Mouse (Mus musculus) CD4-positive, CD25-positive, alpha-beta regulatory T cell, adult 4 months (primary cell): Measurements from ENCODE around the gene Nmral1. TPM values are rescaled to one million over a fixed set of nuclear protein-coding genes. Genes with fewer than 3 reads are reported as not detected.

Experiments
- polyA plus RNA-seq, 2 experiments: library from polyadenylated mRNA; unstranded; fragments of 100-300 nt; shearing (Covaris generic); gene quantifications; one replicate each; pipeline ENCODE4 v1.2.1; 2017

Gene Nmral1
- polyA plus RNA-seq, 2 experiments from 2014 or later: 7.4 to 10.3 TPM

Other genes starting within 250 kb of the Nmral1 start
- gene Srl, start 177.5 kb downstream of the Nmral1 start, polyA plus RNA-seq: under 1 TPM; 0.42 to 0.97 TPM
- gene Tfap4, start 159.5 kb downstream of the Nmral1 start, polyA plus RNA-seq: 1 to 10 TPM; 6.5 to 7.3 TPM
- under 1 TPM in 1 of 2 experiments, not detected in 1; 0.73 TPM for gene Glis2, start 124.6 kb downstream of the Nmral1 start, polyA plus RNA-seq
- 10 to 100 TPM; 35.7 TPM for gene Pam16, start 94.4 kb downstream of the Nmral1 start, polyA plus RNA-seq
- gene Vasn, start 79.4 kb downstream of the Nmral1 start, polyA plus RNA-seq: 1 to 10 TPM; 2.2 to 2.9 TPM
- 10 to 100 TPM; 24.4 to 29.0 TPM for gene Dnaja3, start 79.4 kb downstream of the Nmral1 start, polyA plus RNA-seq
- gene Coro7, start 39.6 kb downstream of the Nmral1 start, polyA plus RNA-seq: 100 to 1,000 TPM; 102 to 174 TPM
- gene Hmox2, start 7.0 kb upstream of the Nmral1 start, polyA plus RNA-seq: 100 to 1,000 TPM; 114 to 119 TPM
- 10 to 100 TPM; 32.8 to 56.2 TPM for gene Cdip1, start 70.9 kb upstream of the Nmral1 start, polyA plus RNA-seq
- 1 to 10 TPM in 1 of 2 experiments, under 1 TPM in 1; 0.68 to 1.3 TPM for gene 4930562C15Rik, start 116.1 kb upstream of the Nmral1 start, polyA plus RNA-seq
- gene Ubald1, start 161.0 kb upstream of the Nmral1 start, polyA plus RNA-seq: 10 to 100 TPM; 19.3 to 21.6 TPM
- gene Mgrn1, start 166.9 kb upstream of the Nmral1 start, polyA plus RNA-seq: 10 to 100 TPM; 35.2 to 58.5 TPM
- 100 to 1,000 TPM in 1 of 2 experiments, 10 to 100 TPM in 1; 92.1 to 106 TPM for gene Nudt16l1, start 219.4 kb upstream of the Nmral1 start, polyA plus RNA-seq
- gene Anks3, start 244.8 kb upstream of the Nmral1 start, polyA plus RNA-seq: 10 to 100 TPM; 41.4 to 64.3 TPM